Mouse (Mus musculus) cerebellum, adult 2 months (tissue): Measurements from ENCODE around the gene Nckap5l. TPM values are rescaled to one million over a fixed set of nuclear protein-coding genes. Genes with fewer than 3 reads are reported as not detected.

Experiments used
- DNase-seq, 2 experiments: peaks; one replicate each; pipeline ENCODE4 v3.0.0; 2021
- H3K27ac ChIP-seq: fragments of 200-500 bp; 2 replicates; pipeline ENCODE4 v1.5.1; 2012; ENCODE audit warnings: low read length, control low read depth, inconsistent platforms; ENCODE audit not compliant: insufficient read depth
- H3K27me3 ChIP-seq: fragments of 200-500 bp; 2 replicates; pipeline ENCODE4 v1.6.1; 2012; ENCODE audit warnings: inconsistent platforms, mild to moderate bottlenecking, low read length, moderate library complexity; ENCODE audit not compliant: control insufficient read depth, insufficient read depth
- H3K4me1 ChIP-seq: fragments of 200-500 bp; 2 replicates; pipeline ENCODE4 v1.6.1; 2011; ENCODE audit warnings: low read length; ENCODE audit not compliant: control insufficient read depth, insufficient read depth
- H3K4me3 ChIP-seq: fragments of 200-500 bp; replicated peaks from 2 replicates; pipeline ENCODE3; 2011; ENCODE audit warnings: mild to moderate bottlenecking, low read depth, low read length, control low read depth; ENCODE audit not compliant: insufficient read depth
- CTCF ChIP-seq: fragments of 200-500 bp; IDR thresholded peaks from 2 replicates; pipeline ENCODE4 v1.5.1; 2011; ENCODE audit warnings: low read depth, mild to moderate bottlenecking, control low read depth, low read length, moderate library complexity, borderline replicate concordance; ENCODE audit not compliant: insufficient read depth
- POLR2A ChIP-seq: fragments of 200-500 bp; IDR thresholded peaks from 2 replicates; pipeline ENCODE4 v1.6.1; 2011; ENCODE audit warnings: low read length, control low read depth, borderline replicate concordance; ENCODE audit not compliant: insufficient read depth
- WGBS: fragments of 180-500 bp; shearing (Covaris S2); methylation state at CpG from one replicate; pipeline ENCODE4 v1.1.7; 2018; 5-methylcytosine and 5-hydroxymethylcytosine counted together
- polyA plus RNA-seq: library from polyadenylated mRNA; depleted of rRNA; stranded (reverse); fragments of >200 nt; gene quantifications from 2 replicates; pipeline ENCODE4 v1.2.3, GENCODE M21; 2012

Gene Nckap5l
- polyA plus RNA-seq, 1 experiment = 12.3 TPM

DNA sequence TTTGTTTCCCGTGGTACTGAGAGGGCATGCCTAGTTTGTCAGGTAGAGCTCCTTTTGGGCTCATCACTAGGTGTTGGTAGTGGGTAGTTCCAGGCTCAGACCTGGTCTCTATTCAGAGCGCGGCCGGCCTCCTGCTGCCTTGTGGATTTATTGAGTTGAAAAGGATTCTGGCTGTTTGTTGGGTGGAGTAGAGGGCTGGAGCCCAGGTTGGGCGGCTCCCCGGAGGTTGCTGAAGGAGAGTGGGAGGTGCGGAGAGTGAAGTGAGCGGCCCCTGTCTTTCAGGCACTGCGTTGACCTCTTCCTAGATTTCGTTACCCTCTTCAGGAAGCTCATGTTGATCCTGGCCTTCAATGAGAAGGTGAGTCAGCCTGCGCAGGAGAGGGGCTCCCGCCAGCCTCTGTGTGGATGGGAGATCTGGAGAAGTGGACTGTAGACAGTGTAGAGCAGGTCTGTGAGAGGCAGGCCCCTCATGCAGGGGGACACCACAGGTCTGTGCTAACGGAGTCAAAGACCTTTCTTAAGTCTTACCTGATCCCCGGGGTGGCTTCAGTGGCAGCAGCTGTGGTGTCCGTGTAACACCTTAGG, 50.5 kb downstream of the Nckap5l start:
- H3K4me3 ChIP-seq = no peak overlapping the region
- no peak overlapping the region for H3K27ac ChIP-seq
- no peaks in the 10 kb centered on the region for H3K4me1 ChIP-seq
- TF ChIP-seq CTCF (no peak), POLR2A (no peak)
- WGBS = 90% methylated on average over 15 of the region's 15 CpGs
- no peak for DNase-seq
- H3K27me3 ChIP-seq = no peaks in the 10 kb centered on the region

DNA sequence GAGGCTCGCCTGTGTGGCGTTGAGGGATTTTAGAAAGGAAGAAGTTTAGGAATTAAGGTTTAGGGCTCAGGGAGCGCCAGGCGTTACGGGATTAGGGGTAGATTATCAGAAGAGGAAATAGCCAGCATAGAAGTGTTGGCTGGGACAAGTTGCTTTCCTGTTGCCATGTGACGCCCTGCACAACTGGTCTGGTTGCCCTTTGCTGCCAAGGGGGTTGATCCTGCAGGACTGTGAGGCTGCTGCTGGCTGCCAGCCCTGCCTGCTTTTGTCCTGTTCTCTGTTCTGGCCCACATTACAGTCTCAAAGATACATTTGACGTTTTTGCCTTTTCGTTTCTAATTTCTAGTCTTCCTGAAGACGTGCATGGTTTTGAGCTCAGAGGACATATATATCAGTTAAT, 52.4 kb downstream of the Nckap5l start:
- H3K4me3 ChIP-seq = no peak overlapping the region
- peaks cover under 1% of the 10 kb centered on the region; the same call in 1 of the 2 replicates for H3K4me1 ChIP-seq
- H3K27ac ChIP-seq = no peak overlapping the region
- TF ChIP-seq POLR2A (no peak), CTCF (no peak)
- DNase-seq = no peak
- H3K27me3 ChIP-seq = no peaks in the 10 kb centered on the region
- WGBS = 75% methylated on average over 9 of the region's 9 CpGs

DNA sequence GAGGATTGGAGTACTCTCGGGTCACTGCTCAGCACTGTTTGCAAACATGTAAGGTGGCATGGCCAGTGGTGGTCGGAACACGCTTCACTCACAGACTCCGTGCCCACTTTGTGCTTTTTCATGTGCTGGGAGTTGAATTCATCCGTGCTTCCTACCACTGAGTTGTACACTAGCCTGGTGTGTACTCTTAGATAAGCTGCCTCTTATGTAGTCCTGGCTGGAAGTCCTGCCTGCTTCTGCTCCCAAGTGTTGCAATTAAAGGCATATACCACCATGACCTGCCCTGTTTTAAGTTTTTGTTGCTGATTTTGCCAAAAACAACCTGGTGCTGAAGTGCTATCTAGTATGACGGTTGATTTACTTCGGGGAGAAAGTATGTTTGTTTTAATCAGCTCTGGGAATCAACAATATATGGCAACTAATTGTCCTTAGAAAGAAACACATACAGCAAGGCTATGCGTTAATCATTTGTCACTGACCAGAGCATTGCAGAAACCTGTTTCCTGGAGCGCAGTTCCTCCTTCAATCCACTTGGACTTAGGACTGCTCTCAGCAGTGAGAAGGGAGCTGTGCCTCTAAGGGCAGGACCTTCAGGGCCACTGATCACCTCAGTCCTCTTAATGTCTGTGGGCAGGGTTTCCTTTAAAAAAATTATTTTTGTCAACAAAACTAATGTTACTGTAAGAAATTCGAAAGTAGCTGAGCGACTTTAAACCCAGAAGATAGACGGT, 54.2 kb downstream of the Nckap5l start:
- no peak overlapping the region for H3K4me3 ChIP-seq
- no peaks in the 10 kb centered on the region for H3K27me3 ChIP-seq
- no peak overlapping the region for H3K27ac ChIP-seq
- 92% methylated on average over 12 of the region's 12 CpGs for WGBS
- H3K4me1 ChIP-seq = peaks cover 7% of the 10 kb centered on the region
- no peak for DNase-seq
- TF ChIP-seq CTCF (no peak), POLR2A (no peak)

DNA sequence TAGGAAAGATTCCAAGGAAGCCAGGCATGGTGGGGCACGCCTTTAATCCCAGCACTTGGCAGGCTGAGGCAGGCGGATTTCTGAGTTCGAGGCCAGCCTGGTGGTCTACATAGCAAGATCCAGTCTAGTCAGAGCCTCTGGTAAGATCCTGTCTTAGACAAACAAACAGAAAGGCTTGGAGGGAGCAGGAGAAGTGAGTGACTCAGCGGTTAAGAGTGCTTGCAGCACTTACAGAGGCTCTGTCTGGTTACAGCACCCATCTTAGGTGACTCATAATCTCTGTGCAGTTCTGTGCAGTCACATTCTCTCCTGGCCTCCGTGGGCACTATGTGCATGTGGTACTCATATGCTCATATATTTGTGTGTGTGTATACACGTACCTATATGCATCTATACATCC, 56.9 kb downstream of the Nckap5l start:
- no peak overlapping the region for H3K27ac ChIP-seq
- 77% methylated on average over 6 of the region's 6 CpGs for WGBS
- no peak for DNase-seq
- no peaks in the 10 kb centered on the region for H3K27me3 ChIP-seq
- peaks cover 8% of the 10 kb centered on the region for H3K4me1 ChIP-seq
- no peak overlapping the region for H3K4me3 ChIP-seq
- TF ChIP-seq POLR2A (no peak), CTCF (no peak)

DNA sequence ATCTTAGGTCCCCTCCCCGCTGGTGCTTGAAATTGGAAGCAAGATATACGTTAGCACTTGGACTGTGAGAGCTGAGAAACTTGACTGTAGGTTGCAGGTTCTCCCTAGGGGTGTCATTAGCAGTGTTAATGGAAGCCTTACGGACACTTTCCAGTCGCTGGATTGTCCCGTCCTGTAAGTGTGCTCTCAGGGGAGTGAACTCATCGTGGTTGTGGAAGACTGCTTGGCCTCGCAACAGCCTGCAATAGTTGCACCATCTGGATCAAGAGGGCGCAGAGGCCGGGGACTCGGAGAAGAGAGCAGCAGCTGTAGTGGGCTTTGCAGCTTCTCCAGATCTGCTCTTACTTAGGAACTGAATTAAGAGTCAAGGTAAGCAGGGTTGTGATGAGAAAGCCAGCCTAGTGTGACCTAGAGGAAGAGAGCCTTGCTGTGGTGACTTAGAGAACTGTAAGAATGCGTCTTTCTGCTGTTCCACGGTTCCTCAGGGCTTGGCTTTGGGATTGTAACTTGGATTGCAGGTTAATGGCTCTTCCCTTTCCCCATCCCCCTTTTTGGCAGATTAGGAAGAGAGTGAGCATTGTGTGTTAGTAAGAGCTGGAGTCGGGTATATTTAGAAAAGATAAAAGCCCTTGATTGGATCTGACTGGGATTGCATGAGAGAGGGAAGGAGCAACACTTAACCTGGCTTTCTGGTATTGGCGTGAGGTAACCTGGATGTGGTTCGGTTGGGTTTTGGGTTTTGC, 57.9 kb downstream of the Nckap5l start:
- WGBS = 33% methylated on average over 15 of the region's 15 CpGs
- no peak for TF ChIP-seq POLR2A
- Histone ChIP-seq H3K4me3 (no peak overlapping the region), H3K4me1 (peaks cover 11% of the 10 kb centered on the region), H3K27ac (no peak overlapping the region), H3K27me3 (no peaks in the 10 kb centered on the region)
- no peak for DNase-seq

DNA sequence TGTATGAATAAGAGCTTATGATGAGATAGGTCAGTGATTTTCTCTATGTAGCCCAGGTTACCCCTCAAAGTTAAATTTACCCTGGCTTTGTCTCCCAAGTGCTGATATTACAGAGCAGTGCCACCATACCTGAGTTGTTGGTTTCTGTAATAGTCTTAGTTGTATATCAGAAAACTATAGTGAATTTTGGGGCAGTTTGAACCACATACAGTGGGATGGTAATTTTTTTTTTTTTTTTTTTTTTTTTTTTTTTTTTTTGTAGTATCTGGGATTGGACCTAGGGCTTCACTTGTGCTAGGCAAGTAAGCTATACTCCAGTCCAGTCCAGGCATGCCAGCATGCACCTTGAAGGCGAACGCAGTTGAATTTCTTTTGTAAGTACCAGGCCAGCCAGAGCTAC, 59.9 kb downstream of the Nckap5l start:
- Histone ChIP-seq H3K4me3 (no peak overlapping the region), H3K4me1 (peaks cover 11% of the 10 kb centered on the region), H3K27me3 (no peaks in the 10 kb centered on the region), H3K27ac (no peak overlapping the region)
- no peak for DNase-seq
- 80% methylated on average over 2 of the region's 2 CpGs for WGBS
- TF ChIP-seq POLR2A (no peak), CTCF (no peak)

DNA sequence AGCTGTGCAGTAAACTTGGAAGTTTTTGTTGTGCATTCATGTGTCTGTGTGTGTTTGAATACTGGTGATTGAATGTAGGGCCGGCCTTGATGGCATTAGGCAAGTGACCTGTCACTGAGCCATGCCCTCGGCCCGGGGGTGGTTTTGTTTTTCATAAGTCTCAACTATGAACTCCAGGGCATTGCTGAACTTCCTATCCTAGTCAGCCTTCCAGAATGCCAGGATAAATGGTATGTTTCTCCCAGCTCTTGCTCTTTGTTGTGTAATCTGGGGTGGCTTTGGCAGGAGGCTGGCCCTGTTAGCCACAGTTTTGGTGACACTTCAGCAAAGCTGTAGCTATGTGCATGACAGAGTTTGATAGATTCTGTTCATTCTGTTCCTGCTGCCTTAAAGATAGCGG, 60.7 kb downstream of the Nckap5l start:
- DNase-seq = no peak
- no peak for TF ChIP-seq CTCF
- no peak for TF ChIP-seq POLR2A
- Histone ChIP-seq H3K4me1 (peaks cover 11% of the 10 kb centered on the region), H3K27me3 (no peaks in the 10 kb centered on the region), H3K27ac (no peak overlapping the region), H3K4me3 (no peak overlapping the region)
- 56% methylated on average over 4 of the region's 4 CpGs for WGBS

DNA sequence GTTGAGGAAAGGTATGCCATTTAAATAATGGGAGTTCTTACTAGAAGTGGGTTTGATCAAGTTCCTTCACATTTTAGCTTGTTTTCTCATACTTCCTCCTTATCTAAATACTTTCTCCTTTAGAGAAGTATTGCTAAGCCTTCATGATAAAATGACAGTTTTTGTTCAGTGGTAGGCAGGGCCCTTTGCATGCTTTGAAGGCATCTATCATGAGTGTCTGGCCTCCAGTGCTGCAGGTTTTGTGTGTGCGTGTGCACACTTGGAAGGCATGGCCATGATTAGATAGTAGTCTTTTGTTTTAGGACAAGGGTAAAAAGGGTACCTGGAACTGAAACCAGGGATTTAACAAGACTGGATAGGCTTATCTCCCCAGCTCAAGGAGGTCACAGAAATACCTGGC, 61.1 kb downstream of the Nckap5l start:
- peaks cover 11% of the 10 kb centered on the region for H3K4me1 ChIP-seq
- no peak for DNase-seq
- H3K4me3 ChIP-seq = no peak overlapping the region
- no peak for TF ChIP-seq CTCF
- TF ChIP-seq POLR2A = no peak
- 57% methylated on average over 1 of the region's 1 CpGs for WGBS
- H3K27ac ChIP-seq = no peak overlapping the region
- no peaks in the 10 kb centered on the region for H3K27me3 ChIP-seq
